Mouse (Mus musculus) mouse trophoblast stem cell (cell line): ENCODE measurements around the gene Angptl7.

ENCODE experiments used
- in situ Hi-C, 2 experiments: fragments of 300-500 bp; cut with MseI, MboI; formaldehyde crosslinking; loops; 2 replicates in 1 of 2; 3 replicates in 1 of 2; pipeline ENCODE4 v1.15.1; 2025

Gene Angptl7

GRCm38 (mm10) chr4:148500410-148500867 is at the start of gene Angptl7:
TSS of gene Angptl7 (minus strand) at chr4:148500460.
- in situ Hi-C loops: no loop called here

DNA sequence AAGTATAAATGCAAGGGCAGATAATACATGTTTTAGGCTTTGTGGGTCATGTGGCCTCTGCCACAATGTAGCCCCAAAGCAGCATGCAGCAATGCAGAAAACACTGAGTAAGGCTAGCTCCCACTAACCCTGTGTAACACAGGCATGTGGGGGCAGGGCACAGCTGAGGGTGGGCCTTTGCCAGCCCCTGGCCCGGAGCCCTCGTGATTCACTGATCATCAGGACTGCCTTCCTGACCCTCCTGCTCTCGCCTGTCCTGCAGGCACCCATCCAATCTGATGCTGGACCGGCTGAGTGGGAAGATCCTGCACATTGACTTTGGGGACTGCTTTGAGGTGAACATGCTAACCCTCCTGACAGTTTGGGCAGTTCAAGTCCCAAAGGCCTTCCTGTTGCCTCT is 48.8 kb upstream of the Angptl7 start:
- in situ Hi-C loops: no loop called here

GRCm38 (mm10) chr4:148535876-148536275 is 35.6 kb upstream of the Angptl7 start:
- in situ Hi-C loops: no loop called here

- in situ Hi-C loops: no loop called here
Observed at GRCm38 (mm10) chr4:148533613-148534328, 33.5 kb upstream of the Angptl7 start.

- in situ Hi-C loops: no loop called here
Observed at GRCm38 (mm10) chr4:148532516-148532915, 32.3 kb upstream of the Angptl7 start.

DNA sequence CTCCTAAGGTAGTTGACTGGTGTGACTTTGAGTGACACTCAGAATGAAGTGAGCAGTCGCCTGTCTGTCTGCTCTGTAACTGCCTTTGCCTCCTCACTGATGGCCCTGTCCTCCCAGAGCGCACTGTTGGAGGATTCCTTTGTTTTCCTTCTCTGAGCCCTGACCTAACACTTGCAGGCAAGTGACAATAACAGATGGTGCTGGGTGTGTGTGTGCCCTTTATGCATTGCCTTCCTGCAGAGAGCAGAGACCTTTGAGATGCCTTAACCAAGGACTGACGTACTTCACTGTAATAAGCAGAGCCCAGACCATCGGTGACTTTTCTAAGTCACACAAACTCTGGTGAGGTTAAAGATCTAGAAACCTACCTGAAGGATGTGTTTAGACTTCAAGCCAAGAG is 31.1 kb upstream of the Angptl7 start:
- in situ Hi-C loops: no loop called here

DNA sequence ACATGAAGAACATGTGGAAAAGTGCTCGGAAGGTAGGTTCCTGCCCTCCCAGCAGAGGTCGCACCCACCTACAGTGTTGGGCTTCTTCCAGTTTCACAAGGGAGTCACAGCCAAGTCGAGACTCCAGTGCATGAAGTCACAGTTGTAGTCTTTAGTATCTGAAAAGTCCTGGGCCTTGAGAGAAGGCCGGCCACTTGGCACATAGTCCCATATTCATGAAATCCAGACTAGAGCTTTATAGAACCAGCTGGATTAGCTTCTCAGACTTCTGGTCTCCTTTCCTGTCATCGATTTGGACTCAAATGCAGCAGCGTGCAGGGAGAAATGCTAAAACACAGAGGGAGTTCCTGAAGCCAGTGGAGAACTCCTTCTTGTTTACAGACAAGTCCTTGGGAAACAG is 30.5 kb upstream of the Angptl7 start:
- in situ Hi-C loops: no loop called here

DNA sequence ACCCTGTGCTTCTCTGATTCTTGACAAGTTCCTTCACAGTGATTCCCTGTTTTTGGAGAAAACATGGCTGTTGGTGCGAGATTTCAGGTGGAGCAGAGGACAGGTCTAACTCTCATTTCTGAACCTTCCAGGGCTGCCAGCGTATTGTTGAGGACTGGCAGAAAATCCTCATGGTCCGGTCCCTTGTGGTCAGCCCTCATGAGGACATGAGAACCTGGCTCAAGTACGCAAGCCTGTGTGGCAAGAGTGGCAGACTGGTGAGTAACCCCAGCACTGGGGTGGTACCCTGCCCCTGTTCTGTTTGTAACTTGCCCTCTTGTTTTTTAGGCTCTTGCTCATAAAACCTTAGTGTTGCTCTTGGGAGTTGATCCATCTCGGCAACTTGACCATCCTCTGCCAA is 30.1 kb upstream of the Angptl7 start:
- in situ Hi-C loops: no loop called here

DNA sequence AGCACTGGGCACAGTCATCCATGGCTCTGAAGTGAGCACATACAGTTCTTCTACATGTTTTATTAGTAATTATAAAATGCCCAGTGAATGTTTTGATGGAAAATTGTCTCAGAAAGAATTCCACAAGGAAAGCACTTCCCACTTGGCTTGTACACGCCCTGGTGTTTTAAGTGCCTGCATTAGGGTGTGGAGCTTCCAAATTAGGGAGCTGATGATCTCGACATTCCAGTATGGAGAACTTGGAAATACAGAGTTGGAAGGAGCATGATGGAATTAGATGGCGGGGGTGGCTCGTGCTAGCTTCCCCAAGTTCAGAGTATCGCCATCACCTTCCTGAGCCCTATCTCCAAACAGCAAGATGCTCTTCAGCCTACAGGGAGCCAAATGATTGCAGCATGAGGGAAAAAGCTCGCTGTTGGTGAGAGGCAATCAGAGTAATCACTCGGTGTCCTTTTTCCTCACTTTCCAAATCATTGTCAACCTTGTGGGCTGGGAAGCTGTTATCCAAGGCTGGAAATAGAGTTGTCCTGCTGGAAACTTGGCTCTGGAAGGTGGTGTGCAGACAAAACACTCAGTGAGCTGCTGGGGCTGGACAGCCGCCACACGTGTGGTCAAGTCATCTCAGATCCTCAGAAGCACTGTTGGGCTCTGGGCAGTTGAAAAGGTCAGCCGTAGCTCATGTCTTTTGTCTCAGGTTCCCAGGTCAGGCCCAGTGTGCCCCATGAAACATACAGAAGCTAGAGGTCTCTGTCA is 27.1 kb upstream of the Angptl7 start:
- in situ Hi-C loops: no loop called here

- in situ Hi-C loops: no loop called here
Observed at GRCm38 (mm10) chr4:148523538-148523937, 23.3 kb upstream of the Angptl7 start.

DNA sequence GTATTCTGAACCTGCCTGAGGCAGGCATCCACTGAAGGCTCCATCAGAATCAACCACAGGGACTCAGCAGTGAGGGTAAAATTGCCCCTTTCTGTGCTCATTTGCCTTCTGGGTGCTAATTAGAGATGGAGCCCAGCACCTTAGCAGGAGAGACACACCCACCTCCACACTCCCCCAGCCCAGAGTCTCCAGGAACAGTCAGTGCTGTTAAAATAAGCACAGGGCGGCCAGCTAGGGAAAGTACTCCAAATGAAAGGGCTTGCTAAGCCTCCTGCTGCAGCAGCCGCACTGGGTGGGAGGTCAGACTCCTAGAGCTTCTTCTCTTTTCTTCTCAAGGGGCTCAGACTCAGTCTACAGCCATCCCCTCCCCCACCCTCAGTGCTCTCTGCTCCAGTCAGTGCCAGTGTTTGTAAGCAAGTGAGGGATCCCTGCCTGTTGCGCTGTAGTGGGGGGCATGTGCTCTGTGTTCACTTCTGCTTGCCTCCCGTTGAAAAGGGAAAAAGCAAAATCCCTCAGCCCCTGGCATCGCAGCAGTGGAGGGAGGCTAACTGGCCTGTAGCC is 18.1 kb upstream of the Angptl7 start:
- in situ Hi-C loops: no loop called here

- in situ Hi-C loops: no loop called here
Observed at GRCm38 (mm10) chr4:148517809-148518208, 17.5 kb upstream of the Angptl7 start.

- in situ Hi-C loops: no loop called here
Observed at GRCm38 (mm10) chr4:148515313-148515712, 15.1 kb upstream of the Angptl7 start.

DNA sequence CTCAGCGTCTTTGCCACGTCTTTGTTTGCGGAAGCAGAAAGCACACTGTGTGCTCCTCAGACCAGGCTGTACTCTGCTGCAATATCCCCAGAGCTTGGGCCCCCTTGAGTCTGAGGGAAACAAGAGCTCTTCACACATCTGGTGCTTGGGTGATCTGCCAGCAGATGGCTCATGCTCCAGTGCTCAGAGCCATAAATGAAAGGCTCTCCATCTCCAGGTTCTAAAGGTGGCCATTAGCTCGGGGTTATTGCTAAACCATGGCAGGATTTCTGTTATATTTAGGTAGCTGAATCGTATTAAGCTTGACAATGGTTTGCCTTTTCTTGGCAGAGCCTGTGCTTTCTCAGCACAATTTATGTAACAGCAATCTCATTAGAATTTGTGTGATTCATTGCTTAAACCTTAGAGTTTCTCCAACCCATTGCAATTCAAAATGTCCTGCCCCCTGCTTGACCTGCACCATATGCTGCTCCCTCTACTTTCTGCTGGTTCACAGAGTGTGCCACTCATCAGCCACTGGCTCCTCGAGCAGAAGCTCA is 12.8 kb upstream of the Angptl7 start:
- in situ Hi-C loops: no loop called here

DNA sequence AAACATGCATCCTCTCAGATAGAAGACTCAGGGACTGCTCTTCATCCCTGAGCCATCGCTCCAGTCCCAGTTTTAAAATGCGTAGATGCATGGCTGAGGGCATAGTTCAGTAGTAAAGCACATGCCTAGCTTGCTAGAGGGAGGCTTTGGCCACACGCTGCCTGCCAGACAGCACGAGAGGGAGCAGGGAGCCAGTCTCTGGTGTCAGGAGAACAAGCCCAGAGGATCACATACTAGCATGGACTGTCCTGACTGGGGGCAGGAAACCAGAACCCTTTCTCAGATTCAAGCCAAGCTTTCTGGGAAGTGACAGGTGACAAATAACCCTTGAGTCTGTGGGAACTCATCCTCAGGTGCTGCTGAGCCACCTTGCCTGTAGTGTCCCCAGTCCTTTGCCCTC is 11.1 kb upstream of the Angptl7 start:
- in situ Hi-C loops: no loop called here

GRCm38 (mm10) chr4:148510691-148511090 is 10.4 kb upstream of the Angptl7 start:
- in situ Hi-C loops: no loop called here

DNA sequence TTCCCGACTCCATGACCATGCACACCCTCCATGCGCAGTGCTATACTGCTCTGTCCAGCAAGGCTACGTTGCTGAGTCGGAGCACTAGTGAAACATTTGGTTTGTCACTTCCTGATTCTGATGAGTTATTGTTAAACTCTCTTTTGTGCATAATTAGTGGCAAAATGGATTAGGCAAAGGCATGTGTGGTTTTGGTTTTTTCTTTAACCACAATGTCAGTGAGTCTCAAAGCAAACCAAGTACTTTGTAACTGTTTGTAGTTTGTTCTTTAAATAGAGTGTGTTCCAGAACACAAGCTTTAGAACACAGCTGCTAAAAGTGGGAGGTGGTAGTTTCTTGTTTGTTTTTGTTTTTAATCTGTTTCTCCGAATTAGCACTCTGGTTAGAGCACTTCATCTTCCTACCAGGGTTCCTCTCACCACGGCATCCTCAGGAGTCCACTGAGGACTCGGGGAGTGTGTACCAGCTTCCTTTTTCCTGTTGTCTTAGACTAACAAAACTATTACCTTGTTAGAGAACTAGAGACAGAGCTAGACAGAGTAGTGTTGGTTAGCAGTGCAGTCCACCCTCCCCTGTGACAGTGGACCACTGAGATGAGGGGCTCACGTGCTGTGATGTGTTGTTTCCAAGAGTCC is 9.3 kb upstream of the Angptl7 start:
- in situ Hi-C loops: no loop called here

GRCm38 (mm10) chr4:148508084-148508849 is 8.0 kb upstream of the Angptl7 start:
- in situ Hi-C loops: no loop called here

- in situ Hi-C loops: no loop called here
Observed at GRCm38 (mm10) chr4:148507585-148507984, 7.3 kb upstream of the Angptl7 start.

- in situ Hi-C loops: no loop called here
Observed at GRCm38 (mm10) chr4:148504497-148504959, 4.3 kb upstream of the Angptl7 start.
